Mouse (Mus musculus) E14TG2a.4 (cell line): Measurements from ENCODE around the gene Slc6a16.

ENCODE experiments used
- CTCF ChIP-seq: conservative IDR thresholded peaks from 2 replicates; pipeline ENCODE4 v1.5.1; 2014; ENCODE audit warnings: low read length
- NANOG ChIP-seq: IDR thresholded peaks from 2 replicates; pipeline ENCODE4 v1.6.1; 2014; ENCODE audit warnings: borderline replicate concordance, low read length, mixed read lengths

- TF ChIP-seq CTCF (no peak), NANOG (no peak)
These were observed 6.8 kb downstream of the Slc6a16 start for GRCm38 (mm10) chr7:45247666-45248065.
